22 mouse cellular contexts compared by ENCODE assay signal in the genomic region with DNA sequence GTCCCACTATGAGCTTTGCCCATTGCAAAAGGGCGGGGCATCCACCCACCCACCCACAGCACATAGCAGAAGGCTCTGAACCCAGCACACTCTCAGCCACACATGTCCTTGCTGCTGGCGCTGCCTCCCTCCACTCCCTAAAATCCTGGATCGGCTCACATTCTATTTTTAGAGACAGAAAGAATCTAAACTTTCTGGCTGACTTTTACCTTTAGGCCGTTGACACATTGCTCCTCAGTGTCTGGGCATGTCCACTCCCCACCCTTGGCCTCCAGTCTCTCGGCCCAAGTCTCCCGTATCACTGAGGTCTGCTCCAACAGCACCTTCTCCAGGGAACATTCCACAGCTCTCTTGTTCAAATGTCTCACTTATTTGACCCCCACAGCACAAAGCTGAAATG.
DNase-seq lines count a peak whose midpoint lies in the region; TF ChIP-seq lines count a peak whose summit lies in the region.
"Had no signal": no experiment of that assay in that cellular context is flagged by ENCODE, and none has a peak within 500 bp of the region (broad histone marks: within the 10 kb centered on the region; RNA-seq: fewer than 3 reads in every experiment).

No protein-coding gene starts in this region.

- H3K4me2 ChIP-seq in myocyte (ENCODE audit: low read depth), result peak overlapping the region; percentile 16
- H3K4me2 ChIP-seq: heart, embryonic 12.5 days; hindbrain, embryonic 12.5 days; hindbrain, embryonic 15.5 days had no signal

- no peak for TF ChIP-seq POLR2A in testis, adult 2 months (IDR thresholded peaks at IDR 0.05; ENCODE audit: control insufficient read depth, low read depth, low read length)
- TF ChIP-seq POLR2A in myocyte (IDR thresholded peaks at IDR 0.05; ENCODE audit: insufficient read length, low read depth), result no peak

- DNase-seq in testis, postnatal 14 days (ENCODE audit: low spot score), result no peak
- DNase-seq in 3T3-L1 (ENCODE audit: low read depth, low spot score) (peak; percentile 80), NIH3T3 (ENCODE audit: low read depth) (peak; percentile 59)
- no peak for DNase-seq in cerebellum, adult 11 months
- no peak for DNase-seq in cerebellum, postnatal 14 days
- DNase-seq: adrenal gland, postnatal 10 days; adrenal gland, postnatal 36 days; B cell, adult 2 months; cerebellum, adult 8-10 months; cerebellum, postnatal 10 days; forebrain, postnatal 0 days; gastrocnemius, adult 2 months; gastrocnemius, postnatal 25 days; heart, adult 18-20 months; heart, postnatal 14 days had no signal

- H3K4me3 ChIP-seq in testis, adult 2 months (ENCODE audit: control insufficient read depth, low read depth, low read length), result peak overlapping the region; percentile 20
- H3K4me3 ChIP-seq in myocyte, result no peak overlapping the region
- H3K4me3 ChIP-seq: gastrocnemius, adult 2 months; heart, embryonic 12.5 days; hindbrain, embryonic 12.5 days; hindbrain, embryonic 15.5 days had no signal

- H3K79me2 ChIP-seq in myocyte (ENCODE audit: control insufficient read depth, insufficient read depth), result no peaks in the 10 kb centered on the region

- TF ChIP-seq CTCF in testis, adult 2 months (IDR thresholded peaks at IDR 0.05; ENCODE audit: control insufficient read depth, insufficient read depth, insufficient replicate concordance, low read depth, low read length), result no peak

- H3K27me3 ChIP-seq in testis, adult 2 months (ENCODE audit: control insufficient read depth, insufficient read depth, low read length), result no peaks in the 10 kb centered on the region
- H3K27me3 ChIP-seq in myocyte (ENCODE audit: control insufficient read depth, insufficient read depth, insufficient read length), result no peaks in the 10 kb centered on the region
- H3K27me3 ChIP-seq: CH12.LX; heart, embryonic 12.5 days; hindbrain, embryonic 12.5 days; hindbrain, embryonic 15.5 days had no signal

- no peak overlapping the region for H3K27ac ChIP-seq in testis, adult 2 months (ENCODE audit: control insufficient read depth, insufficient read depth, low read depth, low read length)
- H3K27ac ChIP-seq: gastrocnemius, adult 2 months; hindbrain, embryonic 12.5 days; hindbrain, embryonic 15.5 days had no signal

- H3K4me1 ChIP-seq in testis, adult 2 months (ENCODE audit: control insufficient read depth, insufficient read depth, low read length), result peaks cover 2% of the 10 kb centered on the region
- H3K4me1 ChIP-seq: hindbrain, embryonic 12.5 days; hindbrain, embryonic 15.5 days had no signal

- no peak overlapping the region for H3ac ChIP-seq in myocyte (ENCODE audit: control insufficient read depth, insufficient read length)

- no peaks in the 10 kb centered on the region for H3K36me3 ChIP-seq in testis, adult 2 months (ENCODE audit: control insufficient read depth, insufficient read depth, low read length)
- no peaks in the 10 kb centered on the region for H3K36me3 ChIP-seq in myocyte (ENCODE audit: control insufficient read depth, insufficient read depth)
- H3K36me3 ChIP-seq: G1E; heart, embryonic 12.5 days; hindbrain, embryonic 12.5 days; hindbrain, embryonic 15.5 days had no signal

TF ChIP-seq in myocyte, 11 proteins besides CTCF, POLR2A, EP300 and RAD21:
- TF ChIP-seq POLR2AphosphoS2 (IDR thresholded peaks at IDR 0.05; ENCODE audit: insufficient read length, low read depth), result no peak
- no peak for TF ChIP-seq TCF12 (IDR thresholded peaks at IDR 0.05; ENCODE audit: insufficient read depth, poor library complexity, severe bottlenecking)
- no peak for TF ChIP-seq E2F4 (IDR thresholded peaks at IDR 0.05; ENCODE audit: insufficient read depth)
- TF ChIP-seq REST (IDR thresholded peaks at IDR 0.05; ENCODE audit: insufficient read depth, insufficient read length), result no peak
- TF ChIP-seq TCF3 (IDR thresholded peaks at IDR 0.05; ENCODE audit: insufficient read length, low read depth), result no peak
- TF ChIP-seq MYOG (IDR thresholded peaks at IDR 0.05; ENCODE audit: control insufficient read depth in 1 of 3, insufficient read depth in 1 of 3, insufficient read length in 2 of 3, low read depth in 2 of 3), result no peak
- TF ChIP-seq USF1 (IDR thresholded peaks at IDR 0.05; ENCODE audit: low read depth), result no peak
- TF ChIP-seq SRF (IDR thresholded peaks at IDR 0.05; ENCODE audit: control insufficient read depth, insufficient read length, low read depth), result no peak
- TF ChIP-seq MYOD1 (IDR thresholded peaks at IDR 0.05; ENCODE audit: control insufficient read depth in 1 of 3, insufficient read length in 2 of 3, low read depth in 2 of 3), result no peak
- no peak for TF ChIP-seq MAX (IDR thresholded peaks at IDR 0.05; ENCODE audit: low read depth)
- no peak for TF ChIP-seq CEBPB (IDR thresholded peaks at IDR 0.05; ENCODE audit: insufficient read depth, poor library complexity, severe bottlenecking)

Comparison
In these comparisons a context has a peak if more than half of its experiments do, and no peak if none do; other contexts are left out.
1. DNase-seq: peak in 3T3-L1 (single experiment) and NIH3T3 (single experiment); none in testis, postnatal 14 days (single experiment), cerebellum, adult 11 months (single experiment) and cerebellum, postnatal 14 days (0 of 2).